Comparison of ENCODE assay signal across 16 mouse cellular contexts in genomic region chr4:41057361-41057760, GRCm38 (mm10). TPM values are rescaled to one million over a fixed set of nuclear protein-coding genes. Genes with fewer than 3 reads are reported as not detected.
DNase-seq lines count a peak whose midpoint lies in the region; ATAC-seq and TF ChIP-seq lines count a peak whose summit lies in the region.
"Had no signal": no experiment of that assay in that cellular context is flagged by ENCODE, and none has a peak within 500 bp of the region (broad histone marks: within the 10 kb centered on the region; RNA-seq: fewer than 3 reads in every experiment).

No protein-coding gene starts in this region.

- H3K9me3 ChIP-seq in kidney, embryonic 15.5 days (replicated peaks) = no peaks in the 10 kb centered on the region
- no peaks in the 10 kb centered on the region for H3K9me3 ChIP-seq in stomach, postnatal 0 days (ENCODE audit: control insufficient read depth, low read length)
- H3K9me3 ChIP-seq in intestine, embryonic 16.5 days (ENCODE audit: control insufficient read depth, low read length) = no peaks in the 10 kb centered on the region
- H3K9me3 ChIP-seq: forebrain, embryonic 10.5 days had no signal

- no peak for TF ChIP-seq EP300 in stomach, postnatal 0 days (optimal IDR thresholded peaks at IDR 0.05)

- H3K4me2 ChIP-seq in kidney, embryonic 15.5 days = no peak overlapping the region
- H3K4me2 ChIP-seq in stomach, postnatal 0 days (replicated peaks; ENCODE audit: low read depth) = no peak overlapping the region
- no peak overlapping the region for H3K4me2 ChIP-seq in intestine, embryonic 16.5 days (ENCODE audit: low read depth, low read length)
- H3K4me2 ChIP-seq: heart, embryonic 11.5 days; lung, embryonic 14.5 days had no signal

- no peaks in the 10 kb centered on the region for H3K36me3 ChIP-seq in kidney, embryonic 15.5 days
- H3K36me3 ChIP-seq in stomach, postnatal 0 days (ENCODE audit: control insufficient read depth, insufficient read depth, low read length) = no peaks in the 10 kb centered on the region
- H3K36me3 ChIP-seq in intestine, embryonic 16.5 days (ENCODE audit: control insufficient read depth, insufficient read depth, low read length) = no peaks in the 10 kb centered on the region
- H3K36me3 ChIP-seq: forebrain, embryonic 10.5 days had no signal

- 51% methylated on average over 9 of the region's 9 CpGs for WGBS in kidney, embryonic 15.5 days
- 42% methylated on average over 6 of the region's 9 CpGs for WGBS in stomach, postnatal 0 days
- WGBS in intestine, embryonic 16.5 days = 58% methylated on average over 9 of the region's 9 CpGs

- H3K4me1 ChIP-seq in kidney, embryonic 15.5 days = peaks cover 31% of the 10 kb centered on the region
- H3K4me1 ChIP-seq in stomach, postnatal 0 days (replicated peaks; ENCODE audit: control insufficient read depth, insufficient read depth) = 0 out of 2 replicates have a peak, but pooled peaks cover 3% of the 10 kb centered on the region
- peaks cover 10% of the 10 kb centered on the region; the same call in 1 of the 2 replicates for H3K4me1 ChIP-seq in intestine, embryonic 16.5 days (ENCODE audit: control insufficient read depth, insufficient read depth, low read length)

- no peak overlapping the region for H3K4me3 ChIP-seq in kidney, embryonic 15.5 days (replicated peaks)
- no peak overlapping the region for H3K4me3 ChIP-seq in stomach, postnatal 0 days (ENCODE audit: low read depth, low read length)
- H3K4me3 ChIP-seq in intestine, embryonic 16.5 days (ENCODE audit: low read length) = no peak overlapping the region
- H3K4me3 ChIP-seq: forebrain, embryonic 10.5 days had no signal

- no peaks in the 10 kb centered on the region for H3K27me3 ChIP-seq in kidney, embryonic 15.5 days
- H3K27me3 ChIP-seq in stomach, postnatal 0 days (ENCODE audit: control insufficient read depth, insufficient read depth, low read length) = no peaks in the 10 kb centered on the region
- H3K27me3 ChIP-seq in intestine, embryonic 16.5 days (replicated peaks; ENCODE audit: control insufficient read depth, insufficient read depth, low read length) = no peaks in the 10 kb centered on the region

- no peak overlapping the region for H3K9ac ChIP-seq in kidney, embryonic 15.5 days
- no peak overlapping the region for H3K9ac ChIP-seq in stomach, postnatal 0 days (ENCODE audit: low read length)
- H3K9ac ChIP-seq in intestine, embryonic 16.5 days (ENCODE audit: low read depth, low read length) = no peak overlapping the region
- H3K9ac ChIP-seq: lung, embryonic 14.5 days had no signal

- TF ChIP-seq CTCF in stomach, postnatal 0 days (IDR thresholded peaks at IDR 0.05; ENCODE audit: low read depth) = no peak

- ATAC-seq in kidney, embryonic 15.5 days (replicated peaks; ENCODE audit: low FRiP score) = peak; percentile 4; the same call in 1 of the 2 replicates
- ATAC-seq in stomach, postnatal 0 days (ENCODE audit: low FRiP score, low TSS enrichment) = peak; percentile 43; the same call in 1 of the 2 replicates
- ATAC-seq in intestine, embryonic 16.5 days = no peak
- ATAC-seq: hindbrain, postnatal 0 days had no signal

- no peak for DNase-seq in kidney, postnatal 4 days
- peak; percentile 48 for DNase-seq in cerebellum, adult 11-12 months
- peak; percentile 63 to 73 for DNase-seq in cerebellum, postnatal 25 days
- DNase-seq in stomach, postnatal 0 days (ENCODE audit: low spot score) = no peak
- DNase-seq in lung, postnatal 25 days (ENCODE audit: low spot score) = no peak
- DNase-seq: adrenal gland, postnatal 25 days; gastrocnemius, postnatal 14 days; heart, postnatal 36 days; left cerebral cortex, postnatal 4 days; lung, embryonic 14.5 days; midbrain, embryonic 14.5 days had no signal

- peak overlapping the region; percentile 81 for H3K27ac ChIP-seq in kidney, embryonic 15.5 days
- peak overlapping the region; percentile 20; the same call in 1 of the 2 replicates for H3K27ac ChIP-seq in stomach, postnatal 0 days (replicated peaks)
- H3K27ac ChIP-seq in intestine, embryonic 16.5 days (ENCODE audit: low read length) = no peak overlapping the region
- H3K27ac ChIP-seq: hindbrain, postnatal 0 days had no signal

RNA-seq across cellular contexts. Expression of gene Aqp7, which starts 9.4 kb away (rescaled TPM):
- polyA plus RNA-seq in kidney, embryonic 15.5 days (2015; fragmentation: Nextera tagmentation; extraction: Ambion mirVana) = 0.88 and 1.1 TPM in 2 replicates
- 0.39 and 0.47 TPM in 2 replicates for polyA plus RNA-seq in stomach, postnatal 0 days (2015; fragmentation: Nextera tagmentation; extraction: Ambion mirVana)
- 0.56 and 0.83 TPM in 2 replicates for polyA plus RNA-seq in intestine, embryonic 16.5 days (2015; fragmentation: Nextera tagmentation; extraction: Ambion mirVana)
- polyA plus RNA-seq: lung, embryonic 14.5 days had no signal

RNA-seq across cellular contexts. Expression of gene Aqp3, which starts 40.6 kb away (rescaled TPM):
- 29.0 and 33.1 TPM in 2 replicates for polyA plus RNA-seq in kidney, embryonic 15.5 days (2015; fragmentation: Nextera tagmentation; extraction: Ambion mirVana)
- polyA plus RNA-seq in stomach, postnatal 0 days (2015; fragmentation: Nextera tagmentation; extraction: Ambion mirVana) = 202 and 227 TPM in 2 replicates
- polyA plus RNA-seq in intestine, embryonic 16.5 days (2015; fragmentation: Nextera tagmentation; extraction: Ambion mirVana) = 4.4 and 4.5 TPM in 2 replicates
- polyA plus RNA-seq: midbrain, embryonic 14.5 days had no signal

Comparison
In these comparisons a context has a peak if more than half of its experiments do, and no peak if none do; other contexts are left out.
1. DNase-seq: peak in cerebellum, adult 11-12 months (single experiment) and cerebellum, postnatal 25 days (2 of 2); none in kidney, postnatal 4 days (0 of 2), stomach, postnatal 0 days (single experiment) and lung, postnatal 25 days (single experiment).